Mouse (Mus musculus): ENCODE data around the gene Gpha2.

GRCm38 (mm10) chr19:6271206-6271605 lies 45.0 kb downstream of the Gpha2 start:
- TF ChIP-seq CTCF (conservative IDR thresholded peaks at IDR 0.05; ENCODE audit: insufficient read depth, insufficient read length, low read depth, low read length) (no peak), POLR2A (IDR thresholded peaks at IDR 0.05; ENCODE audit: low read depth, low read length) (no peak)
